Mouse (Mus musculus): ENCODE measurements around the gene Osgin1. TPM values are rescaled to one million over a fixed set of nuclear protein-coding genes. Genes with fewer than 3 reads are reported as not detected.

Osgin1 gene
- polyA plus RNA-seq, 1 experiment from 2014 or later: 3.8 TPM

DNA sequence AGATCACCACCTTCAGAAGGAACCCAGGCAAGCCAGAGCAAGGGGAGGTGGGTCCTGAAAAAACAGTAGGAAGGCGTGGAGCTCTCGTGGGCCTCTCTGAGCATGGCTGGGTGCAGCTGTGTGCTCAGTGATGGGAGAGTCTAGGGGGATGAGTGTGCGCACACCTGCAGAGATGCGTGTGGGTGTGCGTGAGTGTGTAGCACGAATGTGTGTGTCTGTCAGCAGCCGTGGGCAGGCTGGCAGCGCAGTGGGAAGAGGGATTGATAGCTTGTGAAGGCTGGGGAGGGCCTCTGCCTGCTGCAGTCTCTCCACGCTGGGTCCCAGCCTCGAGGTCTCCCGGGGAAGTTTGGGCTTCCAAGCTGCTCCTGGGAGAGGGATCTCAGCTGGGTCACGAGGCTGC is 15.7 kb downstream of the Osgin1 start:
- no peak for ATAC-seq
- H3K4me1 ChIP-seq (replicated peaks): peaks cover 9% of the 10 kb centered on the region
- H3K27ac ChIP-seq: no peak overlapping the region

DNA sequence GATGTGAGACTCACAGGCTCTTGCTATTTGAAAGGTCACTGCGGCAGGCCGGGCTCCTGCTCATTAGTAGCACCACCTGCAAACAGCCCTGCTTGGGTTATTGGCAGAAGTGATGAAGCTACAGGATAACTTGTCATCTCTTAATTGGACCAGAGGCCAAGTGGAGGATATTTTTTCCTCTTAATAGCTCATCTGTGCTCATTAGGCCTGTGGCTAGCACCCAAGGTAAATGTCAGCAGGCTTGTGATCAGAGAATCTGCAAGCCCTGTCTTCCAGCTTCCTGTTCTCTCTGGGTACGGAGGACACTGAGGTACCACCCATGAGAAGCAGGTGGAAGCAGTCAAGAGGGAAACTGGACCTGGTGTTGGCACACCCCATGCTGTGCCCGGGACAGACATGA is 17.2 kb downstream of the Osgin1 start:
- peaks cover 6% of the 10 kb centered on the region for H3K4me1 ChIP-seq (replicated peaks)
- H3K36me3 ChIP-seq: no peaks in the 10 kb centered on the region
- peaks cover 21% of the 10 kb centered on the region for H3K27me3 ChIP-seq (replicated peaks)
- no peak overlapping the region for H3K27ac ChIP-seq
- H3K4me3 ChIP-seq (replicated peaks): no peak overlapping the region
- ATAC-seq: no peak
- no peaks in the 10 kb centered on the region for H3K9me3 ChIP-seq
- no peak overlapping the region for H3K9ac ChIP-seq
- 89% methylated on average over 4 of the region's 4 CpGs for WGBS
- no peak overlapping the region for H3K4me2 ChIP-seq (replicated peaks)

More for the DNA sequence above, 15.7 kb downstream of the Osgin1 start:
- Histone ChIP-seq H3K9me3 (no peaks in the 10 kb centered on the region), H3K36me3 (no peaks in the 10 kb centered on the region), H3K27me3 (replicated peaks) (peaks cover 21% of the 10 kb centered on the region), H3K4me2 (replicated peaks) (no peak overlapping the region), H3K4me3 (replicated peaks) (no peak overlapping the region), H3K9ac (no peak overlapping the region)
- WGBS: 77% methylated on average over 12 of the region's 12 CpGs

DNA sequence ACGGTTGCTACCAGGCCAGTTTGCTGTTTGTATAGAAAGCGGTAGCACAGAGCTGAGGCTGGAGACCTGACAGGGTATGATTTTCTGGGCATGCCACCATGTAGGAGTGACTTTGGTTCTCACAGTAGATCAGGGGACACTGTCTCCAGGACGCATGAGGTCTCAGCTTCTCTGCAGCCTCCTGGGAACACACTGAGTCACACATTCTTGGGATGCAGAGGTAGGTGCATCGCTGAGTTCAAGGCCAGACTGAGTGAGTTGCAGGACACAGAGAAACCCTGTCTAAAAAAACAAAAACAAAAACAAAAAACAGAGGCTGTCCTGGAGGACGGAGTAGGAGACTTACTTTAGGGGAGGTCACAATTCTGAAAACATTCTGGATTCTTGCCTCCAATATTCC is 19.0 kb downstream of the Osgin1 start:
- no peaks in the 10 kb centered on the region for H3K9me3 ChIP-seq
- ATAC-seq: no peak
- H3K4me2 ChIP-seq (replicated peaks): no peak overlapping the region
- H3K4me1 ChIP-seq (replicated peaks): no peaks in the 10 kb centered on the region
- H3K36me3 ChIP-seq: no peaks in the 10 kb centered on the region
- no peak overlapping the region for H3K27ac ChIP-seq
- H3K27me3 ChIP-seq (replicated peaks): peaks cover 11% of the 10 kb centered on the region
- WGBS: 83% methylated on average over 5 of the region's 5 CpGs
- H3K9ac ChIP-seq: no peak overlapping the region
- H3K4me3 ChIP-seq (replicated peaks): no peak overlapping the region

DNA sequence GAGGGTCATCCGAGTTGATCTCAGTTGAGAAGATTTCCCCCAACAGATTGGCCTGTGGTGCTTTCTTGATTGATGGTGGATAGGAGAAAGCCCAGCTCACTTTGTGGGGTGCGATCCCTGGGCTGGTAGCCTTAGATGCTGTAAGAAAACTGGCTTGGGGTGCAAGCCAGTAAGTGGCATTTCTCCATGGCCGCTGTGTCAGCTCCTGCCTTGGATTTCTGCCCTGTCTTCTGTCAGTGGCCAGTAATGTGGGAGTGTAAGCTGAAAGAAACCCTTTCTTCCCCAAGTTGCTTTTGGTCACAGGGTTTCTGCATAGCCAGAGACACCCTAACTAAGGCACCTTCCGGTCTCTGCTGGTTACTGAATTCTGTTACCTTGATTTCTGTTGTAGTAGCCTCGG is 22.1 kb downstream of the Osgin1 start:
- 78% methylated on average over 5 of the region's 5 CpGs for WGBS

DNA sequence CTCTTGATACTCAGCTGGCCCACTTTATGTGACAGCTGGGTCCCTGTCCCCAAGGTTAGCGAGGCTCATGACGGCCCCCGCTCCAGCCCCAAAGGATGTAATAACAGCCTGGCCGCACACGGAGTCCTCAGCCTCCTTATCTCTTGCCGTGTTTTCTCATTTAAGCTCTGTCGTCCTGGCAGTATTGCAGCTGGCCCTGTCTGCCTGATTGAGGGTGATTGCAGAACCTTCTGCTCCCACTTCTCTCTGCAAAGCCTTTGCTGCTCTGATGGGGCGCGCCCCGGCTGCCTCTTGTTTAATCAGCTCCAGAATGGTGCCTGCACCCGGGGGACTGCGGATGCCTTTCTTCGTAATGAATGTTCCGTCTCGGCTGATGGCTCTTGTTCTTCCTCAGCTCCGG is 25.8 kb downstream of the Osgin1 start:
- Histone ChIP-seq H3K36me3 (no peaks in the 10 kb centered on the region), H3K27ac (no peak overlapping the region), H3K4me3 (replicated peaks) (no peak overlapping the region), H3K9ac (no peak overlapping the region), H3K4me1 (replicated peaks) (peaks cover 3% of the 10 kb centered on the region; the same call in 1 of the 2 replicates), H3K9me3 (no peaks in the 10 kb centered on the region), H3K4me2 (replicated peaks) (peak overlapping the region; percentile 23), H3K27me3 (replicated peaks) (0 out of 2 replicates have a peak, but pooled peaks cover 4% of the 10 kb centered on the region)
- ATAC-seq: no peak
- WGBS: 27% methylated on average over 16 of the region's 16 CpGs

More for the DNA sequence above, 22.1 kb downstream of the Osgin1 start:
- Histone ChIP-seq H3K36me3 (no peaks in the 10 kb centered on the region), H3K9me3 (no peaks in the 10 kb centered on the region), H3K4me3 (replicated peaks) (no peak overlapping the region), H3K27me3 (replicated peaks) (no peaks in the 10 kb centered on the region), H3K4me1 (replicated peaks) (no peaks in the 10 kb centered on the region), H3K27ac (no peak overlapping the region), H3K9ac (no peak overlapping the region), H3K4me2 (replicated peaks) (no peak overlapping the region)
- ATAC-seq: no peak

DNA sequence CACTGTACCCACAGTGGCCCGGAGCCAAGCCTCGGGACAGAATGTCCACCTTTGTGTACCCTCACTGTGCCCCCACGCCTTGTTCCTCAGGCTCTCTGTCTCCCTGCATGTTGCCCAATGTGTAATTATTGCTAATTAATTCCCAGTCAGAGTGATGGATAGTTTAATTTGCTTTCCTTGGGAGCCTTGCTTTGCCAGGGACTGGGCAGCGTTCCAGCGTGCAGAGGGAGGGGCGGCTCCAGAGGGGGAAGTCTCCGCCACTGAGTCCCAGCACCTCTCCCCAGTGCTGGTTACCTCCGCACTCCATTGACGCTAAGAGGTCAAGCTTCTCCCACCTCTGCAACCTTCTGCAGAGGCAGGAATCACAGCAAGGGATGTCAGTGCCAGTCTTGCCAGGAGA is 27.4 kb downstream of the Osgin1 start:
- Histone ChIP-seq H3K36me3 (no peaks in the 10 kb centered on the region), H3K27ac (no peak overlapping the region), H3K9ac (no peak overlapping the region), H3K27me3 (replicated peaks) (peaks cover 14% of the 10 kb centered on the region), H3K4me3 (replicated peaks) (no peak overlapping the region), H3K9me3 (no peaks in the 10 kb centered on the region), H3K4me2 (replicated peaks) (no peak overlapping the region), H3K4me1 (replicated peaks) (peaks cover 18% of the 10 kb centered on the region)
- ATAC-seq: no peak
- 68% methylated on average over 9 of the region's 9 CpGs for WGBS

DNA sequence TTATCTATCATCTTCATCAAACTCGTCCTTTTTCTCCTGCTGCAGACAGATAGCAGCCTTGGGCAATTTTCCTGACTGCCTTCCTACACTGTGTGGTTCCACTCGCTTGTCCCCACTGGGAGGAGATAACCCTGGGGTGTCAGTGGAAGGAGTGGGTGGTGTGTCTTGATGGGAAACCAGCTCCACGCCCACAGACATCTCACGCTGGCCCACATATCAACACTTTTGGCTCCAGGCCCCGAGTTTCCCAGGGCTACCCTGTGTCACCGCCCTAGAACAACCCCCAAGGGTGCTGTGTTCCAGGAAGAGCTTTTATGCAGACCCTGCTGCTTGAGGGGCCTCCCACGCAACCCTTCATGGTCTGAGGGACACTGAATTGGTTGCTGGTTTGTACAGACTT is 29.8 kb downstream of the Osgin1 start:
- Histone ChIP-seq H3K4me1 (replicated peaks) (peaks cover 23% of the 10 kb centered on the region), H3K36me3 (no peaks in the 10 kb centered on the region), H3K27ac (no peak overlapping the region), H3K9me3 (no peaks in the 10 kb centered on the region), H3K4me2 (replicated peaks) (no peak overlapping the region), H3K9ac (no peak overlapping the region), H3K4me3 (replicated peaks) (no peak overlapping the region), H3K27me3 (replicated peaks) (peaks cover 14% of the 10 kb centered on the region)
- ATAC-seq: no peak
- 69% methylated on average over 7 of the region's 7 CpGs for WGBS

DNA sequence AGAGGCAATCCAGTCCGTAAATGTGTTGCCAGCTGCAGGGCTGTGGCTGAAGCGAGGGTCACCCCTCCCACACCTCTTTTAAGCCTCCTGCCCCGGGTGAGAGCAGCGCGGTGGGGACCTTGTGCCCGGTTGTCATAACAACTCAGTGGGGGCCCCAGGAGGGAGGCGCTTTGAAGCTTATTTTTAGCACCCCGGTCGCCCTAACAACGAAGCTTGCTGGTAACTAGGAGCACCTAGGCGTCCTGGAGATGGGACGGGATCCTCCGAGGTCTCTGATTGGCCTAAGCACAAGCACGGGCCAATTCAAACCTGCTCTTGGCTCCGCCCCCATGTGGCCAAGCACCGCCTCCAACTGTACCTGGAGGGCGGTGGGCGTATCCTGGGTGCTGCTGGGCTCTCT is 32.2 kb downstream of the Osgin1 start:
- H3K36me3 ChIP-seq: no peaks in the 10 kb centered on the region
- no peak overlapping the region for H3K9ac ChIP-seq
- peaks cover 14% of the 10 kb centered on the region for H3K27me3 ChIP-seq (replicated peaks)
- H3K4me1 ChIP-seq (replicated peaks): peaks cover 23% of the 10 kb centered on the region
- WGBS: 2% methylated on average over 18 of the region's 18 CpGs
- peak overlapping the region; percentile 47 for H3K4me2 ChIP-seq (replicated peaks)
- no peak overlapping the region; the same call in 1 of the 2 replicates for H3K4me3 ChIP-seq (replicated peaks)
- no peak overlapping the region for H3K27ac ChIP-seq
- H3K9me3 ChIP-seq: no peaks in the 10 kb centered on the region
- ATAC-seq: peak; percentile 79

DNA sequence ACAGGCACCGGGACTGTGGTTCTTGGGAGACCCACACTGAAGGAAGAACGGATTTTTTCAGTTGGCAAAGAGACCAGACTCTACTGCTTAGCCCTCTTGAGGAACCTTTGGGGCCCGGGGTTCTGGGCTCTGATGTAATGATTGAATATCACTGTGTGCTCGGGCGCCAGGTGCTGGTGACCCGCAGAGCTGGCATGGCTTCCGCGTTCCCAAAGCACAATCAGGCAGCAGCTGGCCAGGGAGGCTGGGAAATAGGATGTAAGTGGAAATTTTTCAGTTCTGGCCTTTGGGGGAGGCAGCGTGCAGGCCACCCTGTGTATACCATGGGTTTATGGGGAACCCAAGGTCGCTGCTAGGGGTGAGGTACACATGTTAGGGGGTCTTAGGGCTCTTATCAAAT is 32.9 kb downstream of the Osgin1 start:
- H3K27ac ChIP-seq: no peak overlapping the region
- ATAC-seq: no peak
- H3K9ac ChIP-seq: no peak overlapping the region
- 61% methylated on average over 10 of the region's 10 CpGs for WGBS
- no peak overlapping the region for H3K4me3 ChIP-seq (replicated peaks)
- H3K4me2 ChIP-seq (replicated peaks): no peak overlapping the region
- H3K27me3 ChIP-seq (replicated peaks): peaks cover 14% of the 10 kb centered on the region
- H3K9me3 ChIP-seq: no peaks in the 10 kb centered on the region
- H3K36me3 ChIP-seq: no peaks in the 10 kb centered on the region
- H3K4me1 ChIP-seq (replicated peaks): peaks cover 23% of the 10 kb centered on the region

DNA sequence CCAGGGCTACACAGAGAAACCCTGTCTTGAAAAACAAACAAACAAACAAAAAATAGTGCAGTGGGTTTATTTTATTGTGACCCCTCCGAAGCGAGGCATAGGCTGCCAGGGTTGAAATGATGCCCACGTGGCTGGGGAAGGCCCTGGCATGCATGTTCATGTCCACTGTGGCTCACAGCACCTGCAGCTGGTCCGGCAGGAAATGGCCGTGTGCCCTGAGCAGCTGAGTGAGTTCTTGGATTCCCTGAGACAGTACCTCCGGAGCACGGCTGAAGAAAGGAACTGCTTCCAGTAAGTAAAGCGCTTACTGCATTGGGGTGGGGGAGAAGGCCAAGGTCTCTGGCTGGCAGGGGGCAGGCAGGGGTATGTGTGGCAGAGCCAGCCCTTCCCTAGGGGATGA is 34.2 kb downstream of the Osgin1 start:
- no peak for ATAC-seq
- no peak overlapping the region for H3K4me2 ChIP-seq (replicated peaks)
- WGBS: 86% methylated on average over 8 of the region's 8 CpGs

DNA sequence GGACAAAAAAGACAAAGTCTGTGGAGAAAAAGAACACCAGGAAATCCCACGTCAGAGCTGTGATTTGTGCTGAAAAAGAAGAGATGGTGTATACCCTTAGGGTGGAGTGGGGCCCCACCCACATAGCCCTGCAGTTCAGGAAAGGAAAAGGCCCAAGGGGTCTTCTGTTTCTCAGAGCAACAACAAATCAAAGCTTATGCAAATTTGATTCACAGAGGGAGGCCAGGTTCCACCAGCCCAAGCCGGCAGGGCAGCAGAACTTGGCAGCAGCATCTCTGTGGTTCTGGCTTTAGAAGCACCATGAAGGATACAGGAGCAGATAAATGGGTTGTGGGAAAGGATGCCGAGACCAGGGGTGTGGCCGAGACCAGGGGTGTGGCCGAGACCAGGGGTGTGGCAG is 44.8 kb downstream of the Osgin1 start:
- WGBS: 33% methylated on average over 5 of the region's 5 CpGs
- ATAC-seq: no peak
- Histone ChIP-seq H3K27ac (no peak overlapping the region), H3K9me3 (no peaks in the 10 kb centered on the region), H3K4me3 (replicated peaks) (no peak overlapping the region), H3K4me1 (replicated peaks) (no peaks in the 10 kb centered on the region), H3K27me3 (replicated peaks) (no peaks in the 10 kb centered on the region), H3K9ac (no peak overlapping the region), H3K4me2 (replicated peaks) (no peak overlapping the region), H3K36me3 (no peaks in the 10 kb centered on the region)

More for the DNA sequence above, 34.2 kb downstream of the Osgin1 start:
- H3K9me3 ChIP-seq: no peaks in the 10 kb centered on the region
- H3K4me3 ChIP-seq (replicated peaks): no peak overlapping the region
- H3K9ac ChIP-seq: no peak overlapping the region
- no peaks in the 10 kb centered on the region for H3K36me3 ChIP-seq
- H3K4me1 ChIP-seq (replicated peaks): peaks cover 23% of the 10 kb centered on the region
- H3K27me3 ChIP-seq (replicated peaks): peaks cover 14% of the 10 kb centered on the region
- H3K27ac ChIP-seq: no peak overlapping the region

DNA sequence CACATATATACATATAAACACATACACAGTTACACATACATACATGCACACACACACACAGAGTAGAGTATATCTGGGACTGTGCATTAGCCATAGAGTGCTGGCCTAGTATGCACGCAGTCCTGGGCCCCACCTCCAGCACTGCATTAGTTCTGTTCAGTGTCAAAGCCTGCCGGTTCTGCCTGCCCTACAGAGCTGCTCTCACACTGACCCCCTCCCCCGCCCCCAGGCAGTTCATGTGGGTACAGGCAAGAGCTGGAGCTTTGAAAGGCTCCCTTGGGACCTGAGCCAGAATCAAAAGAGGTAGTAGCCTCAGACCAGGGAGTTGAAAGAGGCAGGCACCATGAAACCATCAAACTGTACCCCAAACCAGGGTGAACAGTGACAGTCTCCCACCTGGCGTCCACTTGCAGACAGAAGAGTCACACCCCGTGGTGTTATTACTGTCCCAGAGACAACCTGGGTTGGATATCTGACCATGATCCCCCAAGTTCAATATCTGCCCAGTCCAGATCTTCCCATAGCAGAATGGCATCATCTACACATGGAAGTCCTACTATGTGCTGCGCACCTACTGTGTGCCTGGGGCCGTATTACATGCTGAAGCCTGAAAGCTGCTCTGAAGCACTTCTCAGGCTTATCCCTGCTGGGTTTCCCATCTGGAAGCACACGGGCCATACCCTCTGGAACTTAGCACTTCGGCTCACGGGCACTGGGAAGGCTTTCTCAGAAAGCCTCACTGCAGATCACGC is 50.4 kb downstream of the Osgin1 start:
- Histone ChIP-seq H3K9ac (no peak overlapping the region), H3K4me3 (replicated peaks) (no peak overlapping the region), H3K27me3 (replicated peaks) (no peaks in the 10 kb centered on the region), H3K9me3 (no peaks in the 10 kb centered on the region), H3K36me3 (no peaks in the 10 kb centered on the region), H3K4me2 (replicated peaks) (no peak overlapping the region), H3K4me1 (replicated peaks) (no peaks in the 10 kb centered on the region), H3K27ac (no peak overlapping the region)
- WGBS: 78% methylated on average over 11 of the region's 11 CpGs
- no peak for ATAC-seq

DNA sequence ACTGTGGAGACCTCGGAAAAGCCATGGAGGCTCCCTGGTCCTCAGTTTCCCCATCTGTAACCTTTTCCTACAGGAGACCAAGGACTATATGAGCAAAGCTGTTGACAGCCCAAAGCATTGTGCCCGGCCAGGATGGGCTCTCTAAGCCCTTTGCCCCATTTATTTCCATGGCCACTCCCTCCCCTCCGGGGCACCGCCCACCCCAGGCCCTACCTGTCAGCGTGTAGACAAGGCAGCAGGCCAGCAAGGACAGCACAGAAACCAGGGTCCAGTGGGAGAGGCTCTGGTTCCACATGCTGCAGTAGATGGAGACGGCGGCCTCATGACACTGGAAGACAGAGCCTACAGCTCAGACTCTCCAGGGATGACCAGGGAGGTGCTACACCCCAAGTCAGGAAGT is 53.2 kb downstream of the Osgin1 start:
- H3K4me3 ChIP-seq (replicated peaks): no peak overlapping the region
- H3K36me3 ChIP-seq: no peaks in the 10 kb centered on the region
- no peaks in the 10 kb centered on the region for H3K9me3 ChIP-seq
- H3K4me1 ChIP-seq (replicated peaks): peaks cover 11% of the 10 kb centered on the region; the same call in 1 of the 2 replicates
- H3K27ac ChIP-seq: no peak overlapping the region
- WGBS: 66% methylated on average over 7 of the region's 7 CpGs
- ATAC-seq: no peak
- no peak overlapping the region for H3K9ac ChIP-seq
- H3K4me2 ChIP-seq (replicated peaks): no peak overlapping the region
- H3K27me3 ChIP-seq (replicated peaks): no peaks in the 10 kb centered on the region
